Mouse (Mus musculus): ENCODE results near the gene Zfp280b. TPM values are rescaled to one million over a fixed set of nuclear protein-coding genes. Genes with fewer than 3 reads are reported as not detected.

Zfp280b gene
- polyA plus RNA-seq, 1 experiment from 2014 or later = 26.2 TPM

GRCm38 (mm10) chr10:76002101-76002521 lies 30.3 kb upstream of the Zfp280b start:
- Histone ChIP-seq H3K4me3 (ENCODE audit: low read depth, low read length) (no peak overlapping the region), H3K27ac (ENCODE audit: low read depth) (no peak overlapping the region), H3K4me1 (ENCODE audit: insufficient read depth) (no peaks in the 10 kb centered on the region), H3K9me3 (ENCODE audit: low read depth, low read length) (no peaks in the 10 kb centered on the region), H3K4me2 (no peak overlapping the region), H3K27me3 (ENCODE audit: insufficient read depth, low read length) (no peaks in the 10 kb centered on the region), H3K36me3 (ENCODE audit: insufficient read depth) (no peaks in the 10 kb centered on the region), H3K9ac (no peak overlapping the region)
- DNase-seq (no peak), ATAC-seq (ENCODE audit: insufficient read depth) (no peak)
- TF ChIP-seq CTCF (IDR thresholded peaks at IDR 0.05; ENCODE audit: low read depth) = no peak
- WGBS = 33% methylated on average over 3 of the region's 3 CpGs

GRCm38 (mm10) chr10:76002615-76003014 lies 29.8 kb upstream of the Zfp280b start:
- ATAC-seq (ENCODE audit: insufficient read depth) (no peak; the same call in 1 of the 2 replicates), DNase-seq (no peak)
- H3K27me3 ChIP-seq (ENCODE audit: insufficient read depth, low read length) = no peaks in the 10 kb centered on the region
- 48% methylated on average over 2 of the region's 2 CpGs for WGBS
- H3K4me2 ChIP-seq = no peak overlapping the region
- no peaks in the 10 kb centered on the region for H3K36me3 ChIP-seq (ENCODE audit: insufficient read depth)
- no peak overlapping the region for H3K27ac ChIP-seq (ENCODE audit: low read depth)
- no peak for TF ChIP-seq CTCF (IDR thresholded peaks at IDR 0.05; ENCODE audit: low read depth)
- H3K4me1 ChIP-seq (ENCODE audit: insufficient read depth) = no peaks in the 10 kb centered on the region
- no peak overlapping the region for H3K4me3 ChIP-seq (ENCODE audit: low read depth, low read length)
- no peak overlapping the region for H3K9ac ChIP-seq
- no peaks in the 10 kb centered on the region for H3K9me3 ChIP-seq (ENCODE audit: low read depth, low read length)

- Histone ChIP-seq H3K9me3 (ENCODE audit: low read depth, low read length) (no peaks in the 10 kb centered on the region), H3K4me1 (ENCODE audit: insufficient read depth) (no peaks in the 10 kb centered on the region), H3K4me3 (ENCODE audit: low read depth, low read length) (no peak overlapping the region), H3K4me2 (no peak overlapping the region), H3K36me3 (ENCODE audit: insufficient read depth) (no peaks in the 10 kb centered on the region), H3K27me3 (ENCODE audit: insufficient read depth, low read length) (no peaks in the 10 kb centered on the region), H3K27ac (ENCODE audit: low read depth) (no peak overlapping the region), H3K9ac (no peak overlapping the region)
- TF ChIP-seq CTCF (IDR thresholded peaks at IDR 0.05; ENCODE audit: low read depth) = no peak
- ATAC-seq (ENCODE audit: insufficient read depth) (no peak), DNase-seq (no peak)
- 90% methylated on average over 2 of the region's 2 CpGs for WGBS
Measured at GRCm38 (mm10) chr10:76003221-76003620, 29.2 kb upstream of the Zfp280b start.

- Histone ChIP-seq H3K9me3 (ENCODE audit: low read depth, low read length) (no peaks in the 10 kb centered on the region), H3K36me3 (ENCODE audit: insufficient read depth) (no peaks in the 10 kb centered on the region), H3K4me2 (no peak overlapping the region), H3K4me1 (ENCODE audit: insufficient read depth) (no peaks in the 10 kb centered on the region), H3K4me3 (ENCODE audit: low read depth, low read length) (no peak overlapping the region), H3K9ac (no peak overlapping the region), H3K27me3 (ENCODE audit: insufficient read depth, low read length) (no peaks in the 10 kb centered on the region), H3K27ac (ENCODE audit: low read depth) (no peak overlapping the region)
- TF ChIP-seq CTCF (IDR thresholded peaks at IDR 0.05; ENCODE audit: low read depth) = no peak
- WGBS = 83% methylated on average over 6 of the region's 6 CpGs
- DNase-seq (no peak), ATAC-seq (ENCODE audit: insufficient read depth) (no peak)
Measured at GRCm38 (mm10) chr10:76006385-76006784, 26.1 kb upstream of the Zfp280b start.

GRCm38 (mm10) chr10:76009812-76010211 lies 22.6 kb upstream of the Zfp280b start:
- Histone ChIP-seq H3K4me2 (no peak overlapping the region), H3K4me1 (ENCODE audit: insufficient read depth) (no peaks in the 10 kb centered on the region), H3K36me3 (ENCODE audit: insufficient read depth) (no peaks in the 10 kb centered on the region), H3K27ac (ENCODE audit: low read depth) (no peak overlapping the region), H3K27me3 (ENCODE audit: insufficient read depth, low read length) (no peaks in the 10 kb centered on the region), H3K9ac (no peak overlapping the region), H3K4me3 (ENCODE audit: low read depth, low read length) (no peak overlapping the region), H3K9me3 (ENCODE audit: low read depth, low read length) (no peaks in the 10 kb centered on the region)
- TF ChIP-seq CTCF (IDR thresholded peaks at IDR 0.05; ENCODE audit: low read depth) = no peak
- ATAC-seq (ENCODE audit: insufficient read depth) (no peak), DNase-seq (no peak)
- WGBS = 62% methylated on average over 3 of the region's 3 CpGs

GRCm38 (mm10) chr10:76012922-76013321 lies 19.5 kb upstream of the Zfp280b start:
- no peak for TF ChIP-seq CTCF (IDR thresholded peaks at IDR 0.05; ENCODE audit: low read depth)
- H3K27me3 ChIP-seq (ENCODE audit: insufficient read depth, low read length) = no peaks in the 10 kb centered on the region
- H3K36me3 ChIP-seq (ENCODE audit: insufficient read depth) = no peaks in the 10 kb centered on the region
- H3K4me1 ChIP-seq (ENCODE audit: insufficient read depth) = no peaks in the 10 kb centered on the region
- ATAC-seq (ENCODE audit: insufficient read depth) = no peak
- H3K4me3 ChIP-seq (ENCODE audit: low read depth, low read length) = no peak overlapping the region
- no peak overlapping the region for H3K9ac ChIP-seq
- H3K27ac ChIP-seq (ENCODE audit: low read depth) = no peak overlapping the region
- H3K4me2 ChIP-seq = no peak overlapping the region
- no peak for DNase-seq
- WGBS = 77% methylated on average over 6 of the region's 6 CpGs
- H3K9me3 ChIP-seq (ENCODE audit: low read depth, low read length) = no peaks in the 10 kb centered on the region

GRCm38 (mm10) chr10:76016886-76017285 lies 15.6 kb upstream of the Zfp280b start:
- no peak for DNase-seq
- Histone ChIP-seq H3K4me1 (ENCODE audit: insufficient read depth) (no peaks in the 10 kb centered on the region), H3K9ac (no peak overlapping the region), H3K4me3 (ENCODE audit: low read depth, low read length) (no peak overlapping the region), H3K9me3 (ENCODE audit: low read depth, low read length) (no peaks in the 10 kb centered on the region), H3K36me3 (ENCODE audit: insufficient read depth) (no peaks in the 10 kb centered on the region), H3K27ac (ENCODE audit: low read depth) (no peak overlapping the region), H3K4me2 (no peak overlapping the region), H3K27me3 (ENCODE audit: insufficient read depth, low read length) (no peaks in the 10 kb centered on the region)
- TF ChIP-seq CTCF (IDR thresholded peaks at IDR 0.05; ENCODE audit: low read depth) = no peak
- 81% methylated on average over 3 of the region's 3 CpGs for WGBS
- no peak for ATAC-seq (ENCODE audit: insufficient read depth)

GRCm38 (mm10) chr10:76021728-76022127 lies 10.7 kb upstream of the Zfp280b start:
- H3K36me3 ChIP-seq (ENCODE audit: insufficient read depth) = no peaks in the 10 kb centered on the region
- WGBS = 25% methylated on average over 3 of the region's 3 CpGs
- ATAC-seq (ENCODE audit: insufficient read depth) (no peak), DNase-seq (no peak)
- no peaks in the 10 kb centered on the region for H3K27me3 ChIP-seq (ENCODE audit: insufficient read depth, low read length)
- H3K4me3 ChIP-seq (ENCODE audit: low read depth, low read length) = no peak overlapping the region
- no peaks in the 10 kb centered on the region for H3K9me3 ChIP-seq (ENCODE audit: low read depth, low read length)
- no peaks in the 10 kb centered on the region for H3K4me1 ChIP-seq (ENCODE audit: insufficient read depth)
- H3K9ac ChIP-seq = no peak overlapping the region
- H3K4me2 ChIP-seq = no peak overlapping the region
- H3K27ac ChIP-seq (ENCODE audit: low read depth) = no peak overlapping the region
- no peak for TF ChIP-seq CTCF (IDR thresholded peaks at IDR 0.05; ENCODE audit: low read depth)
